Mouse (Mus musculus): ENCODE results near the gene Il22ra2. TPM values are rescaled to one million over a fixed set of nuclear protein-coding genes. Genes with fewer than 3 reads are reported as not detected.

Il22ra2 gene
- total and polyA plus RNA-seq, 3 experiments: not detected

- Histone ChIP-seq H3K9me3 (replicated peaks; ENCODE audit: insufficient read depth, low read length) (no peaks in the 10 kb centered on the region), H3K4me3 (ENCODE audit: control insufficient read depth in 1 of 2, insufficient read depth in 1 of 2, low read depth in 2 of 2, low read length in 2 of 2) (no peak overlapping the region), H3K9ac (ENCODE audit: control insufficient read depth, low read depth, low read length, poor library complexity, severe bottlenecking) (no peak overlapping the region), H3K4me1 (ENCODE audit: control insufficient read depth in 1 of 2, insufficient read depth in 2 of 2, low read length in 2 of 2) (no peaks in the 10 kb centered on the region), H3K36me3 (ENCODE audit: control insufficient read depth in 1 of 2, insufficient read depth in 2 of 2, low read length in 2 of 2) (no peaks in the 10 kb centered on the region), H3K27ac (ENCODE audit: control insufficient read depth, low read depth, low read length) (no peak overlapping the region), H3K27me3 (ENCODE audit: control insufficient read depth in 1 of 2, insufficient read depth in 2 of 2, low read length in 2 of 2) (peaks cover 0 to under 1% of the 10 kb centered on the region in 2 experiments; a peak in 3 of 4 replicates), H3K79me2 (ENCODE audit: control insufficient read depth, insufficient read depth, low read length, poor library complexity) (no peaks in the 10 kb centered on the region)
- TF ChIP-seq POLR2AphosphoS5 (IDR thresholded peaks at IDR 0.05; ENCODE audit: borderline replicate concordance, low read depth, low read length) (no peak), MAFK (IDR thresholded peaks at IDR 0.05; ENCODE audit: borderline replicate concordance, low read depth, low read length) (no peak), MYC (IDR thresholded peaks at IDR 0.05; ENCODE audit: low read depth, low read length) (no peak), SMC3 (IDR thresholded peaks at IDR 0.05; ENCODE audit: low read depth, low read length) (no peak), USF1 (IDR thresholded peaks at IDR 0.05; ENCODE audit: low read depth, low read length) (no peak), MYB (IDR thresholded peaks at IDR 0.05; ENCODE audit: low read depth, low read length) (no peak), CHD1 (IDR thresholded peaks at IDR 0.05; ENCODE audit: low read depth, low read length) (no peak), ETS1 (IDR thresholded peaks at IDR 0.05; ENCODE audit: low read depth, low read length) (no peak), ZKSCAN1 (IDR thresholded peaks at IDR 0.05; ENCODE audit: low read depth, low read length) (no peak), GATA1 (IDR thresholded peaks at IDR 0.05; ENCODE audit: low read depth, low read length) (no peak), E2F4 (IDR thresholded peaks at IDR 0.05; ENCODE audit: borderline replicate concordance, low read depth, low read length) (no peak), MXI1 (IDR thresholded peaks at IDR 0.05; ENCODE audit: low read depth, low read length) (no peak), TCF12 (IDR thresholded peaks at IDR 0.05; ENCODE audit: low read depth, low read length) (no peak), TAL1 (IDR thresholded peaks at IDR 0.05; ENCODE audit: low read length) (no peak), BHLHE40 (IDR thresholded peaks at IDR 0.05; ENCODE audit: borderline replicate concordance, low read depth, low read length) (no peak), SIN3A (IDR thresholded peaks at IDR 0.05; ENCODE audit: low read length) (no peak), MAZ (IDR thresholded peaks at IDR 0.05; ENCODE audit: low read depth, low read length) (no peak), USF2 (IDR thresholded peaks at IDR 0.05; ENCODE audit: borderline replicate concordance in 1 of 2, insufficient read depth in 1 of 2, low read depth in 1 of 2, low read length in 2 of 2) (no peak)
- no peak for DNase-seq (ENCODE audit: low read depth, low spot score)
These were observed 9.9 kb downstream of the Il22ra2 start for GRCm38 (mm10) chr10:19631616-19632195.

GRCm38 (mm10) chr10:19638851-19639250, 17.1 kb downstream of the Il22ra2 start:
- no peaks in the 10 kb centered on the region for H3K9me3 ChIP-seq (replicated peaks; ENCODE audit: insufficient read depth, low read length)
- DNase-seq (ENCODE audit: low read depth, low spot score): no peak
- H3K4me1 ChIP-seq (ENCODE audit: control insufficient read depth in 1 of 2, insufficient read depth in 2 of 2, low read length in 2 of 2): no peaks in the 10 kb centered on the region
- H3K27me3 ChIP-seq (ENCODE audit: control insufficient read depth in 1 of 2, insufficient read depth in 2 of 2, low read length in 2 of 2): peaks cover under 1 to 7% of the 10 kb centered on the region in 2 experiments
- TF ChIP-seq RCOR1 (IDR thresholded peaks at IDR 0.05; ENCODE audit: low read depth, low read length) (no peak), POLR2AphosphoS2 (IDR thresholded peaks at IDR 0.05; ENCODE audit: low read length) (no peak), MXI1 (IDR thresholded peaks at IDR 0.05; ENCODE audit: low read depth, low read length) (no peak), RAD21 (IDR thresholded peaks at IDR 0.05; ENCODE audit: low read depth, low read length) (no peak), MYB (IDR thresholded peaks at IDR 0.05; ENCODE audit: low read depth, low read length) (no peak)
- H3K36me3 ChIP-seq (ENCODE audit: control insufficient read depth in 1 of 2, insufficient read depth in 2 of 2, low read length in 2 of 2): no peaks in the 10 kb centered on the region
- H3K9ac ChIP-seq (ENCODE audit: control insufficient read depth, low read depth, low read length, poor library complexity, severe bottlenecking): no peak overlapping the region
- no peak overlapping the region for H3K4me3 ChIP-seq (ENCODE audit: control insufficient read depth in 1 of 2, insufficient read depth in 1 of 2, low read depth in 2 of 2, low read length in 2 of 2)
- no peaks in the 10 kb centered on the region for H3K79me2 ChIP-seq (ENCODE audit: control insufficient read depth, insufficient read depth, low read length, poor library complexity)
- H3K27ac ChIP-seq (ENCODE audit: control insufficient read depth, low read depth, low read length): no peak overlapping the region

Measured in MEL (cell line).